Mouse (Mus musculus) kidney, adult 9 months (tissue): ENCODE results near the gene Fbxl8.

Experiments
- DNase-seq: peaks from one replicate; pipeline ENCODE4 v3.0.0; 2022

Fbxl8 gene

DNA sequence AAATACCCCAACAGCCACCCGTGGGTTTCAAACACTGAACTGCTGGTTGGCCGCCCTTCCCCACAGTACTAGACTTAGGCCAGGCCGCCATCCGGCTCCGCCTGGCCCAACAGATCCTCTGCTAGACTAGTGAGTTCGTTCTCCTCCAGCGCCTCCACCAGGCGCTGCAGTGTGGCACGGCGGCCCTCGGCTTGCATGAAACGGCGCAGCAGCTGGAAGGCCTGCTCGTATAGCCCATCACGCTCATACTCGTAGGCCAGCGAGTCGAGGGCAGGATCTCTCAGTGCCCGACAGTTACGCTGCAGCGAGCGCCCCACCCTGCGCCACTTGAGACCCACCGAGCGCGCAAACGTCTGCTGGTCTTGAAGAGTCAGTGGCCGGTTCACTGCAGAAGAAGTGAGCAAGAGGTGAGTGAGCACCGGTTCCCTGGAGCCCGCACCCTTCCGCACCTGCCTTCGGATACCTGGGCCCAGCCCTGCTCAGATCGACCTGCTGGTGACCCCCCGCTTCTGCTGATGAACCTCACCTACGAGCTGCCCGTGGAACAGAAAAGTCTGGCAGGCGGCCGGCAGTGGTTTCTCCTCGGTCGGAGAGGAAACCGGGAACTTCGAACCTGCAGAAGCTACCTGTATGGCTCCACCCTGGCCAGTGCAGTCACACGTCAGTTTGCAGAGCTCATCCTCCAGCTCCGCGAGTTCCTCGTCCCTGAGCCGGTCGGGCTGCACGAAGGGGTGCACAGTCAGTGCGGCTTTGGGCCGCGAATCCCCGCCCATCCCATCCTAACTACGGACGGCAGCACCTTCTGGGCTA is 5.3 kb upstream of the Fbxl8 start:
- DNase-seq = no peak

DNA sequence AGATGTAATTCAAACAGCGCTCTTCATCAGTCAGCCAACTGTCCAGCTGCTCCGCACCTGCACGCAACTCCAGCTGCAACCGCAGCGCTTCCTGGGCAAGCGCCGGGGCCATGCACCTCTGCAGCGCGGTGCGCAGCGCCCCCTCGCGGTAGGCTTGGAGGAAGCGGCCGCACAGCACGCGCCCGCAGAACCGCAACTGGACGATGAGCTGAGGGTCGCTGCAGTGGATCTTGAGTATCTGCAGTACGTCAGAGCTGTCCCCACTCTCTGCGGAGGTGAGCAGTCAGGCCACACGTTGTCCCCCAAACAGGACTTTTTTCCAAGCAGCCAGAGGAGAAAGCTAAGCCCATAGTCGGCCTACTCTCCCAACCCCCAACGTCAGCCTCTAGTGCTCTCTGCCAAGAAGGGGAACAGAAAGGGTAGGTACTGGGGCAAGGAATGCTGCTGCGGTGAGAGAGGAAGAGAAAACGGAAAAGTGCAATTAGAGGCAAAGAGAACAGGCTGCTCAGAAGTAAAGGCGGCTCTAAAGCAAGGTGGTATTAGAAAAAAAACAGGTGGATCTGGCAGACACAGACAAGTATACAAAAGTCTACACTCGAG is 4.6 kb upstream of the Fbxl8 start:
- DNase-seq = peak; percentile 55

DNA sequence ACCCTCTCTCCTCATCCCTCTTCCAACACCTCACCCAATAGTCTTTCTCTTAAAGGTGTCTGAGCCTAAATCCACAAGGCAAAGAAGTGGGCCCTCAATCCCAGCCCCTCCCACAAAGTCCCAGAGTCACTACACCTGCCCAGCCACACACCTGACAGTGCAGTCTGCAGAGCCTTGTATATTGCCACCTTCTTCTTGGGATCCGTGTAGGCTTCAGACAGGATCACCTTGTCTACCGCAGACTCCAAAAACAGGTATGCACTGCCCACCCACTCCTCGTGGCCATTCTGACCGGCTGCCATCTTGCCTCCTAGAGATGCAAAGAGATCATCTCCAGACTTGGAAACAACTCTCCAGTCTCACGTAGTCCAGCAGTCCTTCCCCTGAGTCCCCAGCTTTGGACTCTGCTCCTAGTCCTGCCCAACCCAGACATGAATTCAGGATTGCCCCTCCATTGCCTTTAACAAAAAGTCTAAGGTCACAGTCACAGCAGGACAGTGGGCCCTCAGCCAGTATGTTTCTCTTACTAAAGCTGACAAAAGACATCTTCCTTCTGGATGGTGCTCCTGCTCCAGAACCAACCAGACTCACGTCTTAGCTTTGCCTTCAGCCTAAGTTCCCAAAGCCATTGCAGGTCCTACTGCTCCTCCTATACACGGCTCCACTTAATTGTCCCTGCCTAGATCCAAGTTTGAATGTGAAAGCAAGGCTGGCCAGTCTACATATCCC is 3.9 kb upstream of the Fbxl8 start:
- no peak for DNase-seq

DNA sequence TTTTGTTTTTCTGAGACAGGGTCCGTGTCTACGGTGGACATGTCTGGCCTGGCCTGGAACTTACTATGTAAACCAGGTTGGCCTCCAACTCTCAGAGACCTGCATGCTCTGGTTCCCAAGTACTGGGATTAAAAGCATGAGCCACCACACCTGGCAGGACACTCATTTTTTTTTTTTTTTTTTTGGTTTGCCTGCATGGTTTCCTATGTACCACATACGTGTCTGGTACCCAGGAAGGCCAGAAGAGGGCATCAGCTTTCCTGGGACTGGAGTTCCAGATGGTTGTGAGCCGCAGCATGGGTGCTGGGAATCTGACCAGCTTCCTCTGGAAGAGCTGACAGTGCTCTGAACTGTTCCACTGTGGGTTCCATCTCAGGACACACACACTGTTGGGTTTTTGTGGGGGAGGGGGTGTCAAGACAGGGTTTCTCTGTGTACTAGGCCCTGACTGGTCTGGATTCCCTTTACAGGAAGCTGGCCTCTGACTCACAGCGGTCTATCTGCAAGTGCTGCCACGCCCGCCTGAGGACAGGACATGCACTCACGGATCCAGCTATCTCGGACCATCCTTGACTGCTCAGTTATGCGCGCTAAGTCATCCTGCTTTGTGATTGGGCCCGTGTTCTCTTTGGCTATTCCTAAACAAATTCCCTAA is 3.0 kb upstream of the Fbxl8 start:
- no peak for DNase-seq

DNA sequence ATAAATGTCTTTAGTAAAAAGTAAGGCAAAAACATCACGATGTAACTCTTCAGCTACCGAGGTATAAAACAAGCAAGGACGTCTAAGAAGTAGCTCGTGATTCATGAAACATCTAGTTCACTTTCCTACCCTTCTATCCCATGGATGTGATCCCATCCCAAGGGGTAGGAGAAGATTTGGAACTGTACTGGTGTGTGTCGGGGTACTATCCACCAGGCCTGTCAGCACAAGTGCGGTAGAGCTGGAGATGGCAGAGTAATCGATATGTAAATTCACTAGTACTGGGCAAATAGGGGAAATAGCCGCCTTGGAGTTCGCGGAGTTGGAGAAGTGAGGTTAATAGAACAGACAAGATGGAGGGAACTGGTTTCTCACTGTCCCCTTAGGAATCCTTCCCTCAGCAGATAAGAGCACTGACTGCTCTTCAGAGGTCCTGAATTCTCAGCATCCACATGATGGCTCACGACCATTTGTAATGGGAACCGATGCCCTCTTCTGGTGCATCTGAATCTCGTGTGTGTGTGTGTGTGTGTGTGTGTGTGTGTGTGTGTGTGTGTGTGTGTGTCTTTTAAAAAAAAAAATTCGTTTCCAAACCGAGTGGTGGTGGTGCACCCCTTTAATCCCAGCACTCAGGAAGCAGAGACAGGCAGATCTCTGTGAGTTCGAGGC is 1.1 kb upstream of the Fbxl8 start:
- DNase-seq = no peak

DNA sequence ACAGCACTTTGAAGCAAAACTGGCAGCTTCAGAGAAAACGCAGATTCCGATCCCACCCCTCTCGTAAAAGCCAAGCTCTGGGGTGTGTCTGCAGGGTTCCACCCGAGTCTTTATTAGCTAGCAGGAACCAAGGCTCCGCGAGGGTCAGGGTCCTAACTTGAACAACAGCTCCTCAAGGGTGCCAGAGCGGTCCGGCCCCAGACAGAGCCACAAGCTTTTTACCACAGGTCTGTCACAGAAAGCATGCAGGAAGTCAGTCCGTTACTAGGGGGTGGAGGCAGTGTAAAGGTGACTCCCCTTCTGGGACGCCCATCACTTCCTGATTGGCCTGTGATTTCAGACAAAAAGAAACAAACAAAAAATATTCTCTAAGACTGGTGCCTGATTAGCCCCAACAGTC is 680 bp downstream of the Fbxl8 start:
- peak; percentile 56 for DNase-seq

DNA sequence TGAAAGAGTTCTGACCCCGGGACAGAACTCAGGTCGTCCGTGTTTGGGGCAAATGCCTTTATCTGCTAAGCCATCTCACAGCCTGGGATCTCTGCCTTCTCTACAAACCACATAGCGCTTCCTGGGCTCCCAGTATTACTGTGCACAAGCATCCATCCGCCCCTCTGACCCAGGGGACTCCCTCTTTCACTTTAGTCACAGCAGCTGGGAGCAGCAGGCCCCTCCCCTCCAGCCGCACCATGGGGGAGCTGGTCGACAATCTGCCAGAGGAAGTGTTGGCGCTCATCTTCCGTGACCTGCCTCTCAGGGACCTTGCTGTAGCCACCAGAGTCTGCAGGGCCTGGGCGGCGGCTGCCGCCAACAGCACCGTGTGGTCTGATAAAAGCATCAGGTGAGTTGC is 2.3 kb downstream of the Fbxl8 start:
- no peak for DNase-seq

DNA sequence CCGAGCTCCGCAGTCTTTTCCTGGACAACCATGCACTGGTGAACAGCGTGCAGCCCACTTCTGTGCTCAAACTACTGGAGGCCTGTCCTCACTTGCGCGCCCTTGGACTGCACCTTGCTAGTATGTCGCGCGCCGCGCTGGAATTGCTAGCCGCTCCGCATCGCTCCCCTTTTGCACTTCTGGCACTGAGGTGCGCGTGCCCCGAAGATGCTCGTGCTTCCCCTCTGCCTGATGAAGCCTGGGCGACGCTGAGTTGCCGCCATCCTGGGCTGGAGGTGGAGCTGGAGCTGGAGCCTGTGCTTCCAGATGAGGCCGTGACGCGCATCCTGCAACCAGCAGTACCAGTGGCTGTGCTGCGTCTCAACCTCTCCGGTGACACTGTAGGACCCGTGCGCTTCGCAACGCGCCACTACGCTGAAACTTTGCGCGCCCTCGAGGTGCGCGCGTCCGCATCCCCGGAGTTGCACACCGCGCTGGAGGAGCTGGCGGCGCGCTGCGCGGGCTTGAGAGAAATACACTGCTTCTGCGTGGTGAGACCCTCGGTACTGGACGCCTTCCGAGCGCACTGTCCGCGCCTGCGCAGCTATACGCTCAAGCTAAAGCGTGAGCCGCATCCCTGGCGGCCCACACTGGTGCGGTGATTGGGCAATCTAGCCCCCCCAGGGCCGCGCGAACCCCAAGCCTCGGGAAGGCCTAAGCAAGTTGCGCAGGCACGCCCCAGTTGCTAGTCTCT is 4.1 kb downstream of the Fbxl8 start:
- DNase-seq = no peak

DNA sequence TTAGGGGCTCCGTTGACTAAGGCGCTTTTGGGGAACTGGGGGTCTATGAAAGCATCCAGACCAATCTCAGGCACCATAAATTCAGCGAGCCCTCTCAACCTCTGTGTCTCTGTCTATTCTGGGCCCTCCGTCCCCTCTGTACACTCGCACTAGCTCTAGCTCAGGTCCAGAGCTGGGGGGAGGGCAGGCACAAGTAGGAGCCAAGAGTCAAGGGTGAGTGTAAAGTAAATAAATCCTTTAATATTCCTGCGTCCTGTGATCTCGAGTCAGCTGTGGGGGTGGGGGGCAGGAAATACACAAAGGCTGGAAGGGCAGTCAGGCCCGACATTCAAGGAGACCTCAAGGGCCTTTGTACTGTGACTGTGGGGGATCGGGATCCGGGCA is 4.6 kb downstream of the Fbxl8 start:
- no peak for DNase-seq

DNA sequence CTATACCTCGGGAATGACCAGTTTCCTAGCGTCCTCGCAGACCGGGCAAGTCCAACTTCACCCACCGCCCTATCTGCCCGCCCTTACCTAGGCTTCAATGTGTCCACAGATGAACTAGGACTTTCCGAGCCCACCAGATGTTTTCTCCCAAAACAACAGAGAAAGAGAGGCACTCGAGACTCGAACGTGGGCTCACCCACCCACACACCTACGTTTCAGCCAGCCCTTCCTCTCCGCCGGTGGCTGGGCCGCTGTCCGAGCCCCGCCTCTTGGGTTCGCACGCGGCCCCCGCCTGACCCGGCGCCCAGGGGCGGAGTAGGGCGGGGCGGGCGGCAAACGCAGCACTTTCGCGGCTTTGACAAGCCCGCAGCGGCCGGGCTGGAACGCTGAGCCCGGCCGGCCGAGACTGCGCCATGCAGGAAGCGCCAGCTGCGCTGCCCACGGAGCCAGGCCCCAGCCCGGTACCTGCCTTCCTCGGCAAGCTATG is 5.1 kb downstream of the Fbxl8 start, which contains the start of gene Hsf4:
Gene Hsf4 (plus strand): TSS at position 341 of the 487 bp plus-strand sequence.
- DNase-seq = peak; percentile 72

DNA sequence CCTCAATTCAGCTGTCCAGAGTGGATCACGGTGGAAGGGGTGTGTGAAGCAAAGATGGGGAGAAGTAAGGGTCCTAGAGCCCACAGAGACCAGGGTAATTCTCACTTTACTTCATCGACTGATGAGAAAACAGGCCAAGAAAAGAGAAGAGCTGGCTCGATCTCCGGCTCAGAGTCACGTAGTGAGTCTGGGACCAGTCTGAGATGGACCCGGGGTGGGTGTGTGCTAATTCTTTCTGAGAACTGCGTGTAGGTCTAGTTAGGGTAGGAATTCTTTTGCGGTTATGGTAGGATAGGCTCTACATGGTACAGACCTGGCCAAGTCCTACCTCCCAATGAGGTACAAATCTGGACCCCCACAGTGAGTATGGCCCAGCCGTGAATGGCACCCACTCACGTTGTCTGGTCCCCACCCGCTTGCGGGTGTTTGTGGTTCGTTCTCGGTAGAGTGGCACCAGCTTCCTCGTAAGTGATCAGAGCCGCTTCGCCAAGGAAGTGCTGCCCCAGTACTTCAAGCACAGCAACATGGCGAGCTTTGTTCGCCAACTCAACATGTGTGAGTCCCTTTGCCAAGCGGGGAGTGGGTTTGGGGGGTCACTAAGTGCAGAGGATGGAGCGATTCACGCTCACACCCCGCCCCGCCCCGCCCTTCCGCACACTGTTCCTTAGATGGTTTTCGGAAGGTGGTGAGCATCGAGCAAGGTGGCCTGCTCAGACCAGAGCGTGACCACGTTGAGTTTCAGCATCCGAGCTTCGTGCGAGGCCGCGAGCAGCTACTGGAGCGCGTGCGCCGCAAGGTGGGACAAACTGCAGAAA is 5.9 kb downstream of the Fbxl8 start:
- no peak for DNase-seq

DNA sequence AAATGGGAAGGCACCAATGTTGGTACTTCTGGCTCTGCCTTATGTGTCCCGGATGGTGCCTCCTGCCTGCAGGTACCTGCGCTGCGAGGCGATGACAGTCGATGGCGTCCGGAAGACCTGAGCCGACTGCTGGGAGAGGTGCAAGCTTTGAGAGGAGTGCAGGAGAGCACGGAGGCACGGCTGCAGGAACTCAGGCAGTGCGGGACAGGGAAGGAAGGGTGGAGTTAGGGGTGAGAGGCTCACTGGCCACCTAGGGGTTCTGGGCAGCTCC is 6.4 kb downstream of the Fbxl8 start:
- no peak for DNase-seq

DNA sequence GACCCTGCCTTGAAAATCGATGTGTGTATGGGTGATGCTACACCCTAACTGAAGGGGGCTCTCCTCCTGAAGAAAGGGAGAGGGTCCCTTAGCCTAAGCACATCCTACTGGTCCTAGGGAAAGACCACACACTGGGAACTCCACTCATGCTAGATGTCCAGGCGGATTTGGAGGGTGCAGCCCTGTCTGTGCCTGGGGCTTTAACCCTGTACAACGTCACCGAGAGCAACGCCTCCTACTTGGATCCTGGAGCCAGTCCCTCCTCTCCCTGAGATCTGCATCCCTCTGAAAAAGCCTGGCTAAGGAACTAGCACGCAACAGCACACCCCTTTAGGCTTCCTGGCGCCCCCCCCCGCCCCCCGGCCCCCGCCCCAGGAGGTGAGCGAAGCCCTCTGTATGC is 10.9 kb downstream of the Fbxl8 start:
- no peak for DNase-seq

DNA sequence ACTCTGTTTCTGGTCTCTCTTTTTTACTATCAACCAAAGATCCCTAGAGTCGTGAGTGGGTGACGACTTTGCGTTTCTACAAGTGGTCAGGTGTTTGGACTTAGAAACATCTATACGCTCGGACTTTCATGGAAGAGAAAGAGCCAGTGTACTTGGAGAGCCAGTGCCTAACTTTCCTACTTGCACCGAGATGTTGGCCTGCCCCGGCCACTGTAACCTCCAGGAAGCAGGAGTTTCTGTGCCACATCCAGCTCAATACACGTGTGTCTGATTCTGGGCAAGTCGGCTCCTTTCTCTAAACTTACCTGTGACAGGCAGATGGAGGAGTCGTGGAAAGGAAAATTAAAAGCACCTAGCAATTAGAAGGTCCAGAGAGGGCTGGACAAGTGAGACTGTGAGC is 11.4 kb downstream of the Fbxl8 start, which contains the start of gene Nol3:
Gene Nol3 (plus strand): TSS at position 301 of the 400 bp plus-strand sequence.
- DNase-seq = no peak

DNA sequence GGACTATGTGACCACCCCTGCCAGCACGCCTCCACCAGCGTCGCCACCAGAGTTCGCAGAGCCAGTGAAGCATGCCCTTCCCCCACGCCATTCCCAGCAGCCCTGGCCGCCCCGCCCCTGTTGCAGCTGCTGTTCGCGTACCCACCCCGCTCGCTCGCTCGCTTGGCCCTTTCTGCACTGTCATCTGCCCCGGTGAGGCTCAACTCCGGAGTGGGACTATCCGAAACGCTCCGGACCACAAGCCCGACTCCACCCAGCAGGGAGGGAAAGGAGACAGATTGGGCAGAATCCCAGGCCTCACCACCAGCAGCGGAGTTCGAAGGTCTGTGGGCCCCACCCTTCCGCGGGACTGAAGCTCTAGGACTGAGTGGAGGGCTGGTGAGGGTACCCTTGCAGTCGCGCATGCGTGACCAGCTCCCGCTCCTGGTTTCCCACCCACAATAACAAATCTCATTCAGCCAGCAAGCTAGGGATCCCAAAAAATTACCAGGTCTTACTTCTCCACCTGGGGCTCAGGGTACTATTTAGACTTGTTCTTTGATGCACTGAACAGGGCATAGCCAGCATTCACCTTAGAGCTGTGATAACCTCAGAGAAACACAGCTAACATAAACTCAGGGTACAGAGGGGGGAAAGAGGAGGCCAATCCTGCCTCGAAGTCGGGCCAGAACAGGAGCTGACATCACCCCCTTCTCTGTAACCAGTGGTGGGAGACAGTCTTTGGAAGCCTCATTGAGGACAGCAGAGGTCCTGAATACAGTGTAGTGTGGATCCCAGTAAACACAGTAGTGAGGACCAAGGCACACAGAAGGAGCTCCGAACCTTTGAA is 12.1 kb downstream of the Fbxl8 start:
- DNase-seq = no peak

DNA sequence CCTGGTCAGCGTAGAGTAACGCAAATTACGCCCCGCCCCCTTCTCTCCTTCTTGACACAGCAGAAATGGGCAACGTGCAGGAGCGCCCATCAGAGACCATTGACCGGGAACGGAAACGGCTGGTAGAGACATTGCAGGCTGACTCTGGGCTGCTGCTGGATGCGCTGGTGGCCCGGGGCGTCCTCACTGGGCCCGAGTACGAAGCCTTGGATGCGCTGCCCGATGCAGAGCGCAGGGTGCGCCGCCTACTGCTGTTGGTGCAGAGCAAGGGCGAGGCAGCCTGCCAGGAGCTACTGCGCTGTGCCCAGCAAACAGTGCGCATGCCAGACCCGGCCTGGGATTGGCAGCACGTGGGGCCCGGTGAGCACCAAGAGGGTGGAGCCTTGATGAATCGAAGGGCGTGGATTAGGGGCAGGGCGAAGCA is 14.5 kb downstream of the Fbxl8 start:
- peak; percentile 93 for DNase-seq

DNA sequence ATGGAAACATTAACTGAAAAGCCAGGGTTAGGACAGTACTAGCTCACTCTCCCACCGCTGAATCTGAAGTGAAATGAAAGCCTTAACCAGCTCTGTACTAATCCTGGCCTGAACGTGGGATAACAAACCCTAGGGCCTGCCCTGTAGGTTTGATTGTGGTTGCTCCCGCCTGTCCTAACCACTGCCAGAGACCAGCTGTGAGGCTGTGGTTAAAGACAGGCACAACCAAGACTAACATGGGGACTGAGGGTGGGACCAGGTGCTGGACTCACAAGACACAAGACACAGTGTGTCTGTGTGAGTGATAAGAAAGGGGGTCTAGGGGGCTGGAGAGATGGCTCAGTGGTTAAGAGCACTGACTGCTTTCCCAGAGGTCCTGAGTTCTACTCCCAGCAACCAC is 16.1 kb downstream of the Fbxl8 start:
- DNase-seq = no peak

DNA sequence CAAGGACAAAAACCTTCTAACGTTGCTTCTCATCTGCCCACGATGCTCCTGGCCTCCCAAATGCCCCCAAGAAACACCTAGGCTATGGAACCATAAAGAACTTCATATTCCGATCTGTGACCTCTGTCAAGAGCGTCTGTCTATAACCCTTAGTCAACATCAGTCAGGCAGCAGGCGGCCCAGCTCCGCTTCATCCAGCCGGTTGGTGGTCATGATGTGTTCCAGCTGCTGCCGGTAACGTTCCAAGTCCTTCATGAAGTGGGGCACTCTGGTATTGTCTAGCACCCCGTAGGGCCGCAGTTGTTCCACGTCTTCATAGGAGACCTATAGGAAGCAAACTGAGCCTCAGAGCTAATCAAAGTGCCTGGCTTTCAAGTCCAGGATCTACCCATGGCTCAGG is 17.4 kb downstream of the Fbxl8 start:
- DNase-seq = no peak

DNA sequence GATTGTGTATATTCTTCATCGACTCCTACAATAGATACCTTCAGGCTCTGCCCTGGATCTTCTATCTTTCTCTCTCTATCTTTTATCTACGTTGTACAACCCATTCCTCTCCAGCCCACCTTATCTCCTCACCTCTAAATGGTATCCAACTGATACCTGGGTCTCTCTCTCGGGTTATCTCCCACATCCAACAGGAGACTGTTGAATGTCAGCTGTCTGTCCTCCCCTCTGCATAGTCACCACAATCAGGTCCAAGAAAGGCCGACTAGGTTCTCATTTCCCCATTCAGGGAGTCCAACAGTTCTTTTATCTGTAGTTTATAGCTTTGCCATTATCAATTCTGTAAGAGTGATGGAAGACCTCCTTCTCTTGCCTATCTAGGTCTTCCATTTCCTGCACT is 17.8 kb downstream of the Fbxl8 start:
- no peak for DNase-seq

DNA sequence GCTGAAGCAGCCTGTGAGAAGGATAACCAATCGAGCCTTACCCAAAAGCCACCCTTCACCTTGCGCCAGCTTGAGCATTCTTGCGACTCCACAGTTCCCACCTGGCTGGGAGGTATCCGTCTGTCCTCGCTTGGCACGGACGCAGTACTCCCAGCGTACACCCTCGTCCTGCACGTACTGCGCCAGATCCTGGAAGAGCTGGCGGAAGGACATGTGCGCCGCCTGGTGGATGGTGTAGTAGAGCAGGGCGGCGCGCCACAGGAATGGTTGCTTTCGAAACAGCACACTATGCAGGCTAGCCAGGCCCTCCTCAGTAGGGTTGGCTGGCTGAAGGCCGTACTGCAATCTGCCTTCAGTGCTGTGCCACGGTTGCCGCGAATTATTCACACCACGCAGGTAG is 18.6 kb downstream of the Fbxl8 start:
- no peak for DNase-seq
